Mouse (Mus musculus): ENCODE measurements around the gene Gm10024.
"Not testable (repeated sequence)": the region's sequence is repeated elsewhere in the genome, so short reads cannot be mapped to it uniquely, and the experiment has no call there.

Gm10024 gene

GRCm38 (mm10) chr10:77711157-77711556, at the start of gene Gm10024:
Gm10024 (plus strand) TSS chr10:77711457.
- DNase-seq, result not testable (repeated sequence)

- no peak for DNase-seq
These were observed 47.1 kb upstream of the Gm10024 start for GRCm38 (mm10) chr10:77663949-77664665.

- no peak for DNase-seq
These were observed 44.9 kb upstream of the Gm10024 start for GRCm38 (mm10) chr10:77666342-77666741.

GRCm38 (mm10) chr10:77667402-77667801, 43.9 kb upstream of the Gm10024 start:
- DNase-seq, result no peak

GRCm38 (mm10) chr10:77670710-77671109, 40.5 kb upstream of the Gm10024 start:
- DNase-seq, result no peak

GRCm38 (mm10) chr10:77671519-77671918, 39.7 kb upstream of the Gm10024 start:
- no peak for DNase-seq

- DNase-seq, result no peak
These were observed 37.5 kb upstream of the Gm10024 start for GRCm38 (mm10) chr10:77673765-77674164.

- DNase-seq, result no peak
These were observed 33.7 kb upstream of the Gm10024 start for GRCm38 (mm10) chr10:77677562-77677961.

- DNase-seq, result no peak
These were observed 28.3 kb upstream of the Gm10024 start for GRCm38 (mm10) chr10:77682994-77683393.

- DNase-seq, result no peak
These were observed 27.1 kb upstream of the Gm10024 start for GRCm38 (mm10) chr10:77684181-77684580.

GRCm38 (mm10) chr10:77685895-77686664, 25.2 kb upstream of the Gm10024 start, which contains the start of gene Tspear:
Tspear (plus strand) TSS chr10:77686569.
- DNase-seq, result no peak

GRCm38 (mm10) chr10:77687021-77687420, 24.2 kb upstream of the Gm10024 start:
- no peak for DNase-seq

- not testable (repeated sequence) for DNase-seq
These were observed 20.9 kb upstream of the Gm10024 start, which contains the start of gene Gm19402 for GRCm38 (mm10) chr10:77690356-77690807. Gm19402 (minus strand) TSS chr10:77690757.

- no peak for DNase-seq
These were observed 14.1 kb upstream of the Gm10024 start, which contains the start of gene Gm9508 for GRCm38 (mm10) chr10:77697133-77697532. Gm9508 (minus strand) TSS chr10:77697233.

GRCm38 (mm10) chr10:77706326-77706725, 4.9 kb upstream of the Gm10024 start, which contains the start of gene Gm10272:
Gm10272 (plus strand) TSS chr10:77706626.
- no peak for DNase-seq

- no peak for DNase-seq
These were observed 1.4 kb upstream of the Gm10024 start for GRCm38 (mm10) chr10:77709831-77710230.

- DNase-seq, result no peak
These were observed 2.5 kb downstream of the Gm10024 start for GRCm38 (mm10) chr10:77713734-77714133.

GRCm38 (mm10) chr10:77715507-77715906, 4.2 kb downstream of the Gm10024 start, which contains the start of gene Gm10142:
Gm10142 (plus strand) TSS chr10:77715807.
- DNase-seq, result no peak

- not testable (repeated sequence) for DNase-seq
These were observed 9.0 kb downstream of the Gm10024 start, which contains the start of gene Krtap12-1 for GRCm38 (mm10) chr10:77720299-77720698. Krtap12-1 (plus strand) TSS chr10:77720599.

- no peak for DNase-seq
These were observed 13.6 kb downstream of the Gm10024 start for GRCm38 (mm10) chr10:77724855-77725254.

GRCm38 (mm10) chr10:77726186-77726585, 14.9 kb downstream of the Gm10024 start, which contains the start of gene Gm10100:
Gm10100 (plus strand) TSS chr10:77726486.
- no peak for DNase-seq

GRCm38 (mm10) chr10:77728280-77728679, 17.0 kb downstream of the Gm10024 start:
- DNase-seq, result no peak

GRCm38 (mm10) chr10:77729241-77729640, 18.0 kb downstream of the Gm10024 start:
- no peak for DNase-seq

Measured in lung, postnatal 4 days (tissue).